Comparison of ENCODE assay signal across 8 mouse cellular contexts in genomic region chr14:32513336-32514032, GRCm38 (mm10). TPM values are rescaled to one million over a fixed set of nuclear protein-coding genes. Genes with fewer than 3 reads are reported as not detected.
DNase-seq lines count a peak whose midpoint lies in the region; ATAC-seq lines count a peak whose summit lies in the region.

Gene Ercc6 (plus strand): TSS chr14:32513521.

- peak; percentile 96 for ATAC-seq in hindbrain, embryonic 12.5 days (ENCODE audit: low FRiP score)

- H3K36me3 ChIP-seq in hindbrain, embryonic 12.5 days = peaks cover 14% of the 10 kb centered on the region

- no peaks in the 10 kb centered on the region for H3K27me3 ChIP-seq in hindbrain, embryonic 12.5 days

- peak within 1 kb of the TSS; percentile 61 for H3K4me2 ChIP-seq in hindbrain, embryonic 12.5 days (replicated peaks)

- H3K4me3 ChIP-seq in hindbrain, embryonic 12.5 days = peak within 1 kb of the TSS; percentile 63

- WGBS in hindbrain, embryonic 12.5 days = under 1% methylated on average over 62 of the region's 62 CpGs

- peak within 1 kb of the TSS; percentile 66 for H3K9ac ChIP-seq in hindbrain, embryonic 12.5 days

- peak within 1 kb of the TSS; percentile 86 for H3K27ac ChIP-seq in hindbrain, embryonic 12.5 days

- peak; percentile 96 for DNase-seq in MN1 (ENCODE audit: low spot score)
- DNase-seq in cerebellum, adult 9-10 months = peak; percentile 93
- DNase-seq in frontal cortex, adult 2 months (ENCODE audit: extremely low spot score in 1 of 2, low spot score in 1 of 2) = peak; percentile 85 to 95
- peak; percentile 95 for DNase-seq in layer of hippocampus, postnatal 14 days (ENCODE audit: low spot score in 2 of 2)
- peak; percentile 94 for DNase-seq in lung, postnatal 14 days
- peak; percentile 90 for DNase-seq in retina, adult 2 months (ENCODE audit: low read depth, low spot score)
- peak; percentile 90 to 92 for DNase-seq in thymus, postnatal 36 days

- no peaks in the 10 kb centered on the region for H3K9me3 ChIP-seq in hindbrain, embryonic 12.5 days (replicated peaks)

- peaks cover 14% of the 10 kb centered on the region for H3K4me1 ChIP-seq in hindbrain, embryonic 12.5 days

RNA-seq across cellular contexts. Expression of gene Ercc6, which starts in this region (rescaled TPM):
- 12.9 and 13.8 TPM in 2 replicates for polyA plus RNA-seq in frontal cortex, adult 2 months (2012; rRNA removed)
- 33.7 and 34.4 TPM in 2 replicates for polyA plus RNA-seq in hindbrain, embryonic 12.5 days (2016; fragmentation: Nextera tagmentation; extraction: Ambion mirVana)
- total RNA-seq in layer of hippocampus, postnatal 14 days (2021) = 10 to 100 TPM; 18.9 to 20.5 TPM

Comparison
In these comparisons a context has a peak if more than half of its experiments do, and no peak if none do; other contexts are left out.
1. Peak in every context shown above with its lines: DNase-seq, ATAC-seq, H3K4me3 ChIP-seq and H3K27ac ChIP-seq.